Mouse (Mus musculus) liver, embryonic 14.5 days (tissue): ENCODE measurements around the gene 2410002F23Rik.

ENCODE experiments used
- CTCF ChIP-seq: IDR thresholded peaks from 2 replicates; pipeline ENCODE4 v1.5.1; 2016; ENCODE audit warnings: antibody characterized with exemption, low read depth, control low read depth
- EP300 ChIP-seq: IDR thresholded peaks from 2 replicates; pipeline ENCODE4 v1.6.1; 2016; ENCODE audit warnings: antibody characterized with exemption, low read depth

DNA sequence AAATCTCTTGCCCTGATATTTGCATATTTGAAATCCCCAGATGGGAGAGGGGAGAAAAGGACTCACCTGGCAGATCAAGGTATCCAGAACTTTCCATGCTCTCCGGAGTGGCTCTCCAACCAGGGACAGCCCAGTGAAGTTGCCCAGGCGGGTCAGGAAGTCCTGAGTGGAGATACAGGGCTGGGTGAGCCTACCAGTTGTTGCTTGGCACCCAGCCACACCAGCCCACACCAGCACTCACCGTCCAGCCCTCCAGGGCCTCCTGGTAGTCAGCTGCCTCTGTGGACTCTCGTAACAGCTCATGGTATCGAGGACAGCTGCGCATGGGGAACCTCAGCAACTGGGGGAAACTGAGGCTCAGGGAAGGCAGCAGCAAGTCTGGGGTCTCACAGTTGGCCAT is 8.4 kb downstream of the 2410002F23Rik start:
- no peak for TF ChIP-seq CTCF
- TF ChIP-seq EP300 = no peak
